Comparison of ENCODE assay signal across 28 mouse cellular contexts in genomic region chr5:31924075-31924474, GRCm38 (mm10).
"Had no signal": no experiment of that assay in that cellular context is flagged by ENCODE, and none has a peak within 500 bp of the region (broad histone marks: within the 10 kb centered on the region; RNA-seq: fewer than 3 reads in every experiment).

No protein-coding gene starts in this region.

- H3K36me3 ChIP-seq: embryonic facial prominence, embryonic 10.5 days; embryonic facial prominence, embryonic 12.5 days; embryonic facial prominence, embryonic 13.5 days; embryonic facial prominence, embryonic 15.5 days; forebrain, embryonic 10.5 days; forebrain, embryonic 12.5 days; forebrain, embryonic 15.5 days had no signal

- H3K9ac ChIP-seq: embryonic facial prominence, embryonic 12.5 days; embryonic facial prominence, embryonic 13.5 days; embryonic facial prominence, embryonic 15.5 days; forebrain, embryonic 12.5 days; forebrain, embryonic 13.5 days; forebrain, embryonic 15.5 days; forebrain, postnatal 0 days had no signal

- ATAC-seq: forebrain, embryonic 13.5 days; forebrain, embryonic 14.5 days; forebrain, embryonic 15.5 days; forebrain, embryonic 16.5 days; forebrain, postnatal 0 days had no signal

- H3K4me3 ChIP-seq: embryonic facial prominence, embryonic 10.5 days; embryonic facial prominence, embryonic 12.5 days; embryonic facial prominence, embryonic 13.5 days; embryonic facial prominence, embryonic 15.5 days; erythroblast, embryonic 14.5 days; forebrain, embryonic 10.5 days; forebrain, embryonic 12.5 days; forebrain, embryonic 13.5 days; forebrain, embryonic 15.5 days; gastrocnemius, adult 2 months; heart, adult 2 months had no signal

- H3K4me2 ChIP-seq: embryonic facial prominence, embryonic 12.5 days; embryonic facial prominence, embryonic 13.5 days; embryonic facial prominence, embryonic 15.5 days; forebrain, embryonic 12.5 days; forebrain, embryonic 13.5 days; forebrain, embryonic 15.5 days had no signal

- H3K27me3 ChIP-seq: embryonic facial prominence, embryonic 12.5 days; embryonic facial prominence, embryonic 13.5 days; embryonic facial prominence, embryonic 15.5 days; forebrain, embryonic 12.5 days; forebrain, embryonic 13.5 days; forebrain, embryonic 15.5 days had no signal

- H3K9me3 ChIP-seq: embryonic facial prominence, embryonic 12.5 days; embryonic facial prominence, embryonic 13.5 days; embryonic facial prominence, embryonic 15.5 days; forebrain, embryonic 13.5 days; forebrain, embryonic 15.5 days had no signal

- DNase-seq: cerebellum, adult 2 months; cerebellum, adult 8-10 months; cerebellum, adult 9-10 months; cerebellum, adult 9-11 months; cerebellum, postnatal 10 days; cerebellum, postnatal 14 days; cerebellum, postnatal 25 days; cerebellum, postnatal 36 days; embryo, embryonic 11 days; forebrain, postnatal 0 days; gastrocnemius, adult 2 months; gastrocnemius, postnatal 10 days; gastrocnemius, postnatal 14 days; gastrocnemius, postnatal 25 days; gastrocnemius, postnatal 36 days; heart, adult 18-20 months; heart, adult 2 months had no signal

- H3K4me1 ChIP-seq: embryonic facial prominence, embryonic 10.5 days; forebrain, embryonic 12.5 days had no signal

- H3K27ac ChIP-seq: embryonic facial prominence, embryonic 10.5 days; embryonic facial prominence, embryonic 12.5 days; embryonic facial prominence, embryonic 13.5 days; embryonic facial prominence, embryonic 15.5 days; forebrain, embryonic 10.5 days; forebrain, embryonic 12.5 days; forebrain, embryonic 13.5 days; forebrain, embryonic 15.5 days; gastrocnemius, adult 2 months; heart, adult 2 months had no signal
